Comparison of ENCODE assay signal across 9 mouse cellular contexts in the genomic region with DNA sequence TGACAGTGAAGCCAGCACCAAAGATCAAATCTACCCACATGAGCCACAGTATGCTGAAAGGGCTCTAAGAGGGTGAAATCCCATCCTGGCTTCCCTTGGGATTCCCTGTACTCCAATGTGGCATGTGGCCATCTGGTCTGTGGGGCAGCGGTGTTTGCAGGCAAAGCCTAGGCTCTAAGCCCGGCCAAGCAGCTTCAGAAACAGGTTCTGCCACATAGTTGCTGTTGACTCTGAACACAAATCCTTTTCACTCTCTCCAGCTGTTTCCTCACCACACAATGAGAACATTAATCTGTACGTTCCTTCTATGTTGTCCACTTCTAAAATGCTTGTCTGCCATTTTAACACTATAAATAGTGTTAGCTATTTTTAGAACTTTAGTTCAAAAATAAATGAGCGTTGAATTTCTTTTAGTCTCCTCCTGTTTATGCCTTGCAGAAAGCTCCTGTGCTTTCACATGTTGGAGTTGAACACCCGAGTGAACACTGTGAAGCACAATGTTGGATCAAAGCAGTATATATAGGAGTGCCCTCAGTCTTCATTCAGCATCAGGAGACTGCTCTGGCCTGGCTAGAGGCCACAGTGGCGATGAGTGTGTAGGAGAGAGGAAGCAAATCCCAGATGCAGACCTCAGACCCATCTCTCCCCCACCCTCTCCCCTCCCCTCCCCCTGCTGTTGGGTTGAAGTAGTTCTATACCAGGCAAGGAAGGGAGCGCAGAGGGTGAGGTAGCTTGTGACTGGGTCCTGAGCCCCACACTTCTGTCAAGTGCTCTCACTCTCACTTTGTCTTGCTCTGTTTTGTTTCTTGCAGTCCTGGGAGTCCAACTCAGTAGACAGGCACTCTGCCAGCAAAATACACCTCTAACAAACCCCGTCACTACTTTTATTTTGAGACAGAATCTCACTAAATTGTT.
A peak's percentile ranks its signal among the peaks of the same experiment; 100 is the strongest.
DNase-seq lines count a peak whose midpoint lies in the region; ATAC-seq lines count a peak whose summit lies in the region.
"Had no signal": no experiment of that assay in that cellular context is flagged by ENCODE, and none has a peak within 500 bp of the region (broad histone marks: within the 10 kb centered on the region; RNA-seq: fewer than 3 reads in every experiment).

No protein-coding gene starts in this region.

- 38% methylated on average over 8 of the region's 8 CpGs for WGBS in heart, embryonic 14.5 days
- WGBS in limb, embryonic 11.5 days: 75% methylated on average over 8 of the region's 8 CpGs
- WGBS in liver, embryonic 11.5 days: 76% methylated on average over 8 of the region's 8 CpGs

- peaks cover 9 to 12% of the 10 kb centered on the region in 2 experiments for H3K4me1 ChIP-seq in heart, embryonic 14.5 days (ENCODE audit: control insufficient read depth in 2 of 2, insufficient read depth in 2 of 2, low read length in 2 of 2)
- H3K4me1 ChIP-seq in limb, embryonic 11.5 days (ENCODE audit: control insufficient read depth, insufficient read depth, low read length): no peaks in the 10 kb centered on the region; the same call in 1 of the 2 replicates
- H3K4me1 ChIP-seq in liver, embryonic 11.5 days (replicated peaks; ENCODE audit: control insufficient read depth, insufficient read depth, low read length): no peaks in the 10 kb centered on the region; the same call in 1 of the 2 replicates

- peak; percentile 50; the same call in 1 of the 2 replicates for ATAC-seq in heart, embryonic 14.5 days (ENCODE audit: insufficient number of reproducible peaks, insufficient read depth, low FRiP score, low read depth)
- ATAC-seq in limb, embryonic 11.5 days (ENCODE audit: insufficient number of reproducible peaks, low FRiP score, low TSS enrichment, low read depth): no peak
- no peak for ATAC-seq in inflammation-experienced regulatory T-cells, adult 6 months
- ATAC-seq in liver, embryonic 11.5 days (replicated peaks; ENCODE audit: low FRiP score): no peak

- peak; percentile 24 for DNase-seq in urinary bladder, postnatal 25 days (ENCODE audit: low spot score)
- DNase-seq in urinary bladder, postnatal 10 days (ENCODE audit: low spot score): no peak
- no peak for DNase-seq in limb, embryonic 11.5 days (ENCODE audit: low spot score)
- no peak for DNase-seq in left cerebral cortex, adult 11 months (ENCODE audit: low spot score)
- DNase-seq in T-cell, adult 2 months (ENCODE audit: low spot score): no peak
- DNase-seq in liver, embryonic 11.5 days (ENCODE audit: low spot score): no peak

- no peak overlapping the region for H3K4me3 ChIP-seq in heart, embryonic 14.5 days (ENCODE audit: control insufficient read depth in 1 of 2, insufficient read depth in 1 of 2, low read depth in 1 of 2, low read length in 2 of 2)
- no peak overlapping the region for H3K4me3 ChIP-seq in limb, embryonic 11.5 days (ENCODE audit: low read depth, low read length)
- no peak overlapping the region for H3K4me3 ChIP-seq in liver, embryonic 11.5 days (ENCODE audit: low read depth, low read length)

- H3K9ac ChIP-seq in heart, embryonic 14.5 days (ENCODE audit: low read length): no peak overlapping the region
- no peak overlapping the region for H3K9ac ChIP-seq in limb, embryonic 11.5 days (ENCODE audit: low read length)
- no peak overlapping the region for H3K9ac ChIP-seq in liver, embryonic 11.5 days (ENCODE audit: low read depth, low read length)
- H3K9ac ChIP-seq: liver, embryonic 14.5 days had no signal

- peak overlapping the region; percentile 82 to 86 for H3K27ac ChIP-seq in heart, embryonic 14.5 days (replicated peaks in 1 of 2; ENCODE audit: control insufficient read depth in 1 of 2, insufficient read depth in 1 of 2, low read depth in 2 of 2, low read length in 2 of 2)
- 0 out of 2 replicates have a peak overlapping the region, but pooled peaks have one; percentile 33 for H3K27ac ChIP-seq in limb, embryonic 11.5 days (replicated peaks; ENCODE audit: low read depth, low read length)
- H3K27ac ChIP-seq in liver, embryonic 11.5 days (ENCODE audit: low read depth, low read length): no peak overlapping the region
- H3K27ac ChIP-seq: liver, embryonic 14.5 days had no signal

- H3K36me3 ChIP-seq in heart, embryonic 14.5 days (ENCODE audit: control insufficient read depth, insufficient read depth, low read length): peaks cover 15% of the 10 kb centered on the region
- peaks cover 2% of the 10 kb centered on the region; the same call in 1 of the 2 replicates for H3K36me3 ChIP-seq in limb, embryonic 11.5 days (ENCODE audit: control insufficient read depth, insufficient read depth, low read length)
- H3K36me3 ChIP-seq in liver, embryonic 11.5 days (ENCODE audit: control insufficient read depth, insufficient read depth, low read length): 0 out of 2 replicates have a peak, but pooled peaks cover 2% of the 10 kb centered on the region

- H3K27me3 ChIP-seq in heart, embryonic 14.5 days (ENCODE audit: control insufficient read depth, insufficient read depth, low read length): no peaks in the 10 kb centered on the region
- no peaks in the 10 kb centered on the region for H3K27me3 ChIP-seq in limb, embryonic 11.5 days (ENCODE audit: control insufficient read depth, insufficient read depth, low read length)
- no peaks in the 10 kb centered on the region for H3K27me3 ChIP-seq in liver, embryonic 11.5 days (replicated peaks; ENCODE audit: control insufficient read depth, insufficient read depth, low read length)

- H3K4me2 ChIP-seq in heart, embryonic 14.5 days (ENCODE audit: low read length): peak overlapping the region; percentile 17; the same call in 1 of the 2 replicates
- H3K4me2 ChIP-seq in limb, embryonic 11.5 days (ENCODE audit: low read depth, severe bottlenecking): no peak overlapping the region
- H3K4me2 ChIP-seq in liver, embryonic 11.5 days: no peak overlapping the region

- no peaks in the 10 kb centered on the region for H3K9me3 ChIP-seq in heart, embryonic 14.5 days (ENCODE audit: control insufficient read depth, low read length)
- H3K9me3 ChIP-seq in limb, embryonic 11.5 days (ENCODE audit: control insufficient read depth, low read length): no peaks in the 10 kb centered on the region
- H3K9me3 ChIP-seq in liver, embryonic 11.5 days (ENCODE audit: control insufficient read depth, low read length): no peaks in the 10 kb centered on the region
